Mouse (Mus musculus) spleen, adult 2 months (tissue): Measurements from ENCODE around the gene Akap8.

Source experiments
- CTCF ChIP-seq: fragments of 200-500 bp; IDR thresholded peaks from 2 replicates; pipeline ENCODE4 v1.5.1; 2011; ENCODE audit warnings: mild to moderate bottlenecking, inconsistent platforms; ENCODE audit not compliant: insufficient read depth, insufficient read length, insufficient replicate concordance; ENCODE audit errors: extremely low read depth
- POLR2A ChIP-seq: fragments of 200-500 bp; IDR thresholded peaks from 2 replicates; pipeline ENCODE4 v1.6.1; 2011; ENCODE audit warnings: low read depth, low read length, inconsistent platforms

- no peak for TF ChIP-seq CTCF
- TF ChIP-seq POLR2A = no peak
These were observed 34.0 kb upstream of the Akap8 start for GRCm38 (mm10) chr17:32355031-32355430.
